Comparison of ENCODE assay signal across 8 mouse cellular contexts in genomic region chr8:95832603-95833434, GRCm38 (mm10). TPM values are rescaled to one million over a fixed set of nuclear protein-coding genes. Genes with fewer than 3 reads are reported as not detected.
DNase-seq lines count a peak whose midpoint lies in the region; ATAC-seq lines count a peak whose summit lies in the region.

No protein-coding gene starts in this region.

- H3K9me3 ChIP-seq in heart, embryonic 14.5 days (ENCODE audit: control insufficient read depth, low read length) = no peaks in the 10 kb centered on the region
- H3K9me3 ChIP-seq in liver, embryonic 11.5 days (ENCODE audit: control insufficient read depth, low read length) = no peaks in the 10 kb centered on the region
- no peaks in the 10 kb centered on the region for H3K9me3 ChIP-seq in stomach, embryonic 14.5 days (ENCODE audit: control insufficient read depth, low read depth, low read length)

- H3K36me3 ChIP-seq in heart, embryonic 14.5 days (ENCODE audit: control insufficient read depth, insufficient read depth, low read length) = peaks cover 10% of the 10 kb centered on the region; the same call in 1 of the 2 replicates
- H3K36me3 ChIP-seq in liver, embryonic 11.5 days (ENCODE audit: control insufficient read depth, insufficient read depth, low read length) = no peaks in the 10 kb centered on the region; the same call in 1 of the 2 replicates
- H3K36me3 ChIP-seq in stomach, embryonic 14.5 days (ENCODE audit: control insufficient read depth, insufficient read depth, low read length) = no peaks in the 10 kb centered on the region

- WGBS in heart, embryonic 14.5 days = 12% methylated on average over 16 of the region's 16 CpGs
- WGBS in liver, embryonic 11.5 days = 15% methylated on average over 16 of the region's 16 CpGs
- WGBS in stomach, embryonic 14.5 days = 16% methylated on average over 16 of the region's 16 CpGs

- ATAC-seq in heart, embryonic 14.5 days (ENCODE audit: insufficient number of reproducible peaks, insufficient read depth, low FRiP score, low read depth) = peak; percentile 30; the same call in 1 of the 2 replicates
- ATAC-seq in liver, embryonic 11.5 days (replicated peaks; ENCODE audit: low FRiP score) = peak; percentile 73
- peak; percentile 43; the same call in 1 of the 2 replicates for ATAC-seq in stomach, embryonic 14.5 days (ENCODE audit: insufficient number of reproducible peaks, insufficient read depth, low FRiP score, low read depth)

- peak overlapping the region; percentile 19 to 33; a peak in 2 of 4 replicates for H3K27ac ChIP-seq in heart, embryonic 14.5 days (replicated peaks in 1 of 2; ENCODE audit: control insufficient read depth in 1 of 2, insufficient read depth in 1 of 2, low read depth in 2 of 2, low read length in 2 of 2)
- H3K27ac ChIP-seq in liver, embryonic 11.5 days (ENCODE audit: low read depth, low read length) = peak overlapping the region; percentile 10; the same call in 1 of the 2 replicates
- no peak overlapping the region for H3K27ac ChIP-seq in stomach, embryonic 14.5 days (ENCODE audit: low read length)

- DNase-seq in CD4-positive, CD25-positive, alpha-beta regulatory T cell, adult 2 months (ENCODE audit: low read depth, low spot score) = peak; percentile 87
- peak; percentile 76 for DNase-seq in c-Kit-negative CD71-positive TER-119-positive erythroid progenitor cells, embryonic 14.5 days (ENCODE audit: low read depth, low spot score)
- peak; percentile 63 for DNase-seq in fibroblast of lung, adult 2 months (ENCODE audit: low read depth)
- peak; percentile 89 for DNase-seq in kidney, postnatal 10 days
- peak; percentile 78 for DNase-seq in liver, embryonic 11.5 days (ENCODE audit: low spot score)
- peak; percentile 89 for DNase-seq in naive thymus-derived CD4-positive, alpha-beta T cell, adult 2 months (ENCODE audit: low read depth)

- peak overlapping the region; percentile 68 for H3K9ac ChIP-seq in heart, embryonic 14.5 days (ENCODE audit: low read length)
- peak overlapping the region; percentile 54 for H3K9ac ChIP-seq in liver, embryonic 11.5 days (ENCODE audit: low read depth, low read length)
- H3K9ac ChIP-seq in stomach, embryonic 14.5 days (replicated peaks; ENCODE audit: low read depth, low read length) = no peak overlapping the region

- H3K27me3 ChIP-seq in heart, embryonic 14.5 days (ENCODE audit: control insufficient read depth, insufficient read depth, low read length) = no peaks in the 10 kb centered on the region
- H3K27me3 ChIP-seq in liver, embryonic 11.5 days (replicated peaks; ENCODE audit: control insufficient read depth, insufficient read depth, low read length) = no peaks in the 10 kb centered on the region
- H3K27me3 ChIP-seq in stomach, embryonic 14.5 days (ENCODE audit: control insufficient read depth, insufficient read depth, low read length) = no peaks in the 10 kb centered on the region

- H3K4me3 ChIP-seq in heart, embryonic 14.5 days (ENCODE audit: control insufficient read depth in 1 of 2, insufficient read depth in 1 of 2, low read depth in 1 of 2, low read length in 2 of 2) = peak overlapping the region; percentile 39 to 53
- H3K4me3 ChIP-seq in liver, embryonic 11.5 days (ENCODE audit: low read depth, low read length) = peak overlapping the region; percentile 40
- peak overlapping the region; percentile 26 for H3K4me3 ChIP-seq in stomach, embryonic 14.5 days (ENCODE audit: low read depth, low read length)

- H3K4me1 ChIP-seq in heart, embryonic 14.5 days (ENCODE audit: control insufficient read depth in 2 of 2, insufficient read depth in 2 of 2, low read length in 2 of 2) = peaks cover 9 to 17% of the 10 kb centered on the region in 2 experiments
- peaks cover 10% of the 10 kb centered on the region; the same call in 1 of the 2 replicates for H3K4me1 ChIP-seq in liver, embryonic 11.5 days (replicated peaks; ENCODE audit: control insufficient read depth, insufficient read depth, low read length)
- 0 out of 2 replicates have a peak, but pooled peaks cover 5% of the 10 kb centered on the region for H3K4me1 ChIP-seq in stomach, embryonic 14.5 days (ENCODE audit: control insufficient read depth, insufficient read depth, low read length)

- peak overlapping the region; percentile 70 for H3K4me2 ChIP-seq in heart, embryonic 14.5 days (ENCODE audit: low read length)
- peak overlapping the region; percentile 74 for H3K4me2 ChIP-seq in liver, embryonic 11.5 days
- H3K4me2 ChIP-seq in stomach, embryonic 14.5 days (replicated peaks; ENCODE audit: low read depth, low read length) = peak overlapping the region; percentile 46

RNA-seq across cellular contexts. Expression of gene Sap18b, which starts 7.7 kb away (rescaled TPM):
- 265 and 287 TPM in 2 replicates for polyA plus RNA-seq in heart, embryonic 14.5 days (2014; fragmentation: Nextera tagmentation; extraction: Ambion mirVana)
- polyA plus RNA-seq in liver, embryonic 11.5 days (2014; fragmentation: Nextera tagmentation; extraction: Ambion mirVana) = 458 and 484 TPM in 2 replicates
- 360 and 371 TPM in 2 replicates for polyA plus RNA-seq in stomach, embryonic 14.5 days (2014; fragmentation: Nextera tagmentation; extraction: Ambion mirVana)

RNA-seq across cellular contexts. Expression of gene Slc38a7, which starts 20.5 kb away (rescaled TPM):
- polyA plus RNA-seq in heart, embryonic 14.5 days (2014; fragmentation: Nextera tagmentation; extraction: Ambion mirVana) = 12.1 and 12.9 TPM in 2 replicates
- 13.8 and 14.8 TPM in 2 replicates for polyA plus RNA-seq in liver, embryonic 11.5 days (2014; fragmentation: Nextera tagmentation; extraction: Ambion mirVana)
- polyA plus RNA-seq in stomach, embryonic 14.5 days (2014; fragmentation: Nextera tagmentation; extraction: Ambion mirVana) = 15.0 and 16.3 TPM in 2 replicates

RNA-seq across cellular contexts. Expression of gene Cnot1, which starts 25.6 kb away (rescaled TPM):
- 83.1 and 92.4 TPM in 2 replicates for polyA plus RNA-seq in heart, embryonic 14.5 days (2014; fragmentation: Nextera tagmentation; extraction: Ambion mirVana)
- polyA plus RNA-seq in liver, embryonic 11.5 days (2014; fragmentation: Nextera tagmentation; extraction: Ambion mirVana) = 94.4 and 102 TPM in 2 replicates
- 113 and 117 TPM in 2 replicates for polyA plus RNA-seq in stomach, embryonic 14.5 days (2014; fragmentation: Nextera tagmentation; extraction: Ambion mirVana)

RNA-seq across cellular contexts. Expression of gene Got2, which starts 55.5 kb away (rescaled TPM):
- 131 and 160 TPM in 2 replicates for polyA plus RNA-seq in heart, embryonic 14.5 days (2014; fragmentation: Nextera tagmentation; extraction: Ambion mirVana)
- polyA plus RNA-seq in liver, embryonic 11.5 days (2014; fragmentation: Nextera tagmentation; extraction: Ambion mirVana) = 153 and 158 TPM in 2 replicates
- polyA plus RNA-seq in stomach, embryonic 14.5 days (2014; fragmentation: Nextera tagmentation; extraction: Ambion mirVana) = 67.7 and 73.0 TPM in 2 replicates
